Mouse (Mus musculus) hematopoietic stem cell, adult 5-6 weeks (primary cell): ENCODE data around the gene Amdhd2. TPM values are rescaled to one million over a fixed set of nuclear protein-coding genes. Genes with fewer than 3 reads are reported as not detected.
"Not testable (repeated sequence)": the region's sequence is repeated elsewhere in the genome, so short reads cannot be mapped to it uniquely, and the experiment has no call there.

Experiments used
- ATAC-seq, 2 experiments: fragments of 125-278 bp in 1 of 2; replicated peaks in 1 of 2; 2 replicates each; pipeline ENCODE4 v1.8.0; 2016 to 2017; ENCODE audit warnings: inconsistent platforms in 2 of 2, mild to moderate bottlenecking in 2 of 2, moderate number of reproducible peaks in 2 of 2, low read depth in 1 of 2, moderate TSS enrichment in 1 of 2; ENCODE audit not compliant: low FRiP score in 2 of 2, poor library complexity in 2 of 2, severe bottlenecking in 2 of 2, insufficient read depth in 1 of 2, low TSS enrichment in 1 of 2
- total RNA-seq: library from RNA; stranded (forward); fragments of 172-1452, 232-1000 nt; gene quantifications from 2 replicates; pipeline ENCODE4 v1.2.3, GENCODE M21; 2017

Amdhd2 gene
- total RNA-seq, 1 experiment from 2014 or later: 19.1 TPM

- no peak for ATAC-seq
Observed at GRCm38 (mm10) chr17:24139256-24139655, 24.3 kb downstream of the Amdhd2 start.

- no peak for ATAC-seq
Observed at GRCm38 (mm10) chr17:24137226-24137880, 26.2 kb downstream of the Amdhd2 start.

GRCm38 (mm10) chr17:24134062-24134461, 29.5 kb downstream of the Amdhd2 start:
- no peak for ATAC-seq

GRCm38 (mm10) chr17:24132919-24133318, 30.6 kb downstream of the Amdhd2 start:
- ATAC-seq: not testable (repeated sequence)

- ATAC-seq: no peak
Observed at GRCm38 (mm10) chr17:24131570-24131969, 32.0 kb downstream of the Amdhd2 start.

- not testable (repeated sequence) for ATAC-seq
Observed at GRCm38 (mm10) chr17:24129246-24129645, 34.3 kb downstream of the Amdhd2 start.

GRCm38 (mm10) chr17:24127592-24127991, 36.0 kb downstream of the Amdhd2 start:
- no peak for ATAC-seq

- ATAC-seq: no peak
Observed at GRCm38 (mm10) chr17:24126801-24127200, 36.8 kb downstream of the Amdhd2 start.

GRCm38 (mm10) chr17:24119446-24119845, 44.1 kb downstream of the Amdhd2 start:
- ATAC-seq: no peak

GRCm38 (mm10) chr17:24113031-24113430, 50.5 kb downstream of the Amdhd2 start:
- no peak for ATAC-seq

GRCm38 (mm10) chr17:24111256-24111655, 52.3 kb downstream of the Amdhd2 start:
- no peak for ATAC-seq

- ATAC-seq: no peak
Observed at GRCm38 (mm10) chr17:24108896-24109295, 54.7 kb downstream of the Amdhd2 start.

Other genes starting within 250 kb of the Amdhd2 start
- not detected in 2 replicates for gene Dcpp3, start 246.3 kb downstream of the Amdhd2 start, total RNA-seq
- not detected in 2 replicates for gene Sbp, start 222.1 kb downstream of the Amdhd2 start, total RNA-seq
- not detected in 2 replicates for gene Sbpl, start 208.5 kb downstream of the Amdhd2 start, total RNA-seq
- 0.69 TPM in 1 of 2 replicates, not detected in the other for gene Prss30, start 183.2 kb downstream of the Amdhd2 start, total RNA-seq
- not detected in 2 replicates for gene Prss22, start 165.7 kb downstream of the Amdhd2 start, total RNA-seq
- gene Prss27, start 125.6 kb downstream of the Amdhd2 start, total RNA-seq: not detected in 2 replicates
- 20.0 and 21.4 TPM in 2 replicates for gene Kctd5, start 90.3 kb downstream of the Amdhd2 start, total RNA-seq
- 42.8 and 49.0 TPM in 2 replicates for gene Pdpk1, start 12.8 kb downstream of the Amdhd2 start, total RNA-seq
- 65.1 and 74.2 TPM in 2 replicates for gene Atp6v0c, start 5.9 kb upstream of the Amdhd2 start, total RNA-seq
- gene Tbc1d24, start 41.8 kb upstream of the Amdhd2 start, total RNA-seq: 7.4 and 7.8 TPM in 2 replicates
- gene Ntn3, start 45.8 kb upstream of the Amdhd2 start, total RNA-seq: 0.20 and 0.63 TPM in 2 replicates
- gene Tedc2, start 57.1 kb upstream of the Amdhd2 start, total RNA-seq: 16.1 and 23.7 TPM in 2 replicates
- 18.1 and 21.1 TPM in 2 replicates for gene Ccnf, start 87.7 kb upstream of the Amdhd2 start, total RNA-seq
- gene Abca17, start 187.3 kb upstream of the Amdhd2 start, total RNA-seq: 0.25 TPM in 1 of 2 replicates, not detected in the other
- gene Abca3, start 188.2 kb upstream of the Amdhd2 start, total RNA-seq: 12.8 and 14.2 TPM in 2 replicates